Comparison of ENCODE assay signal across 8 mouse cellular contexts in the genomic region with DNA sequence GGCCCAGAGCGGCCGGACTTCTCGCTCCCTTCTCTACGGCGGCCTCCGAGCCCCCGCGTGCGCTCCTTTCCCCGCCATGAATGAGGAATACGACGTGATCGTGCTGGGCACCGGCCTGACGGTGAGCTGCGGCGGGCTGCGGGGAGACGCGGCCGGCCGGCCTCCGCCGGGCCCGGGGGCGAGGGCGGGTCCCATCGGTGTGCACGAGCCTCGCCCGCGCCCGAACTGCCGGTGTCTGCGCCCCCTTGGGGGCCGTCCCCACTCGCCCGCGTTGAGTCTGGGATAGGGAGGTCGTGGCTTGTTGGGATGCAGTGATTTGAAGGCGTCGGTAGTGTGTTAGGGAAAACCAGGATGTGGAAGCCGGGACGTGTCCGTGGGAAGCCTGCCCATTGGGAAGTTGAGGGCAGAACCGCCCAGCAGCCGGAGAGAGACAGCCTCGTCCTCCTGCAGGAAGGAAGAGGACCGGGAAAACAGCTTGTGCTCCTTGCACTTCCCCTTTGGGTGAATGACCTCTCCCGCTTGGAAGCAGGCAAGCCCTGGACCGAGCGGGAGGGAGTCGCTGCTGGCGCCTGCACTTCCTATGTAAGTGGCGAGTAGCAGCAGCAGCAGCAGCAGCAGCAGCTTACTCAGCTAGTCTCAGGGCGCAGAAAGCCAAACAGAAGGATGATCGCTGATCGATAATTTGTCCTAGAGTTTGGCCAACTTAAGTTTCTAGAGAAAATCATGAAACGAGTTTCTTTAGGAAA. TPM values are rescaled to one million over a fixed set of nuclear protein-coding genes. Genes with fewer than 3 reads are reported as not detected.
DNase-seq lines count a peak whose midpoint lies in the region; ATAC-seq and TF ChIP-seq lines count a peak whose summit lies in the region.

No protein-coding gene starts in this region.

- peak overlapping the region; percentile 99 for H3K27ac ChIP-seq in bone marrow macrophage, adult 2 months (ENCODE audit: insufficient read depth, low read depth, low read length)
- H3K27ac ChIP-seq in heart, embryonic 12.5 days (ENCODE audit: poor library complexity, severe bottlenecking), result peak overlapping the region; percentile 100
- H3K27ac ChIP-seq in kidney, embryonic 16.5 days (ENCODE audit: low read length), result peak overlapping the region; percentile 99
- H3K27ac ChIP-seq in liver, embryonic 11.5 days (ENCODE audit: low read depth, low read length), result peak overlapping the region; percentile 99
- peak overlapping the region; percentile 100 for H3K27ac ChIP-seq in stomach, embryonic 16.5 days (ENCODE audit: low read length)

- DNase-seq in liver, embryonic 11.5 days (ENCODE audit: low spot score), result peak; percentile 72

- TF ChIP-seq CTCF in bone marrow macrophage, adult 2 months (IDR thresholded peaks at IDR 0.05; ENCODE audit: low read depth, low read length), result no peak

- peak overlapping the region; percentile 73 for H3K4me2 ChIP-seq in heart, embryonic 12.5 days
- peak overlapping the region; percentile 73 for H3K4me2 ChIP-seq in kidney, embryonic 16.5 days (replicated peaks; ENCODE audit: low read depth, low read length)
- H3K4me2 ChIP-seq in liver, embryonic 11.5 days, result peak overlapping the region; percentile 82
- peak overlapping the region; percentile 87 for H3K4me2 ChIP-seq in stomach, embryonic 16.5 days (ENCODE audit: low read depth, low read length)

- WGBS in heart, embryonic 12.5 days, result under 1% methylated on average over 59 of the region's 59 CpGs
- WGBS in kidney, embryonic 16.5 days, result under 1% methylated on average over 58 of the region's 59 CpGs
- under 1% methylated on average over 59 of the region's 59 CpGs for WGBS in liver, embryonic 11.5 days
- under 1% methylated on average over 59 of the region's 59 CpGs for WGBS in stomach, embryonic 16.5 days

- peak overlapping the region; percentile 98 for H3K9ac ChIP-seq in heart, embryonic 12.5 days
- H3K9ac ChIP-seq in kidney, embryonic 16.5 days (replicated peaks; ENCODE audit: low read length), result peak overlapping the region; percentile 98
- H3K9ac ChIP-seq in liver, embryonic 11.5 days (ENCODE audit: low read depth, low read length), result peak overlapping the region; percentile 96
- H3K9ac ChIP-seq in stomach, embryonic 16.5 days (ENCODE audit: low read length), result peak overlapping the region; percentile 99

- peaks cover 11% of the 10 kb centered on the region for H3K36me3 ChIP-seq in erythroblast, embryonic 14.5 days (ENCODE audit: control insufficient read depth)
- no peaks in the 10 kb centered on the region for H3K36me3 ChIP-seq in heart, embryonic 12.5 days
- H3K36me3 ChIP-seq in kidney, embryonic 16.5 days (ENCODE audit: insufficient read depth, low read length), result no peaks in the 10 kb centered on the region
- H3K36me3 ChIP-seq in liver, embryonic 11.5 days (ENCODE audit: control insufficient read depth, insufficient read depth, low read length), result no peaks in the 10 kb centered on the region
- no peaks in the 10 kb centered on the region for H3K36me3 ChIP-seq in stomach, embryonic 16.5 days (ENCODE audit: control insufficient read depth, insufficient read depth, low read length)

- H3K27me3 ChIP-seq in erythroblast, embryonic 14.5 days (ENCODE audit: control insufficient read depth), result no peaks in the 10 kb centered on the region
- no peaks in the 10 kb centered on the region for H3K27me3 ChIP-seq in heart, embryonic 12.5 days (replicated peaks)
- H3K27me3 ChIP-seq in kidney, embryonic 16.5 days (ENCODE audit: insufficient read depth, low read length), result no peaks in the 10 kb centered on the region
- no peaks in the 10 kb centered on the region for H3K27me3 ChIP-seq in liver, embryonic 11.5 days (replicated peaks; ENCODE audit: control insufficient read depth, insufficient read depth, low read length)
- no peaks in the 10 kb centered on the region for H3K27me3 ChIP-seq in stomach, embryonic 16.5 days (ENCODE audit: control insufficient read depth, insufficient read depth, low read length)

- ATAC-seq in CD4-positive, CD25-positive, alpha-beta regulatory T cell, adult 4 months, result peak; percentile 19
- peak; percentile 79 for ATAC-seq in heart, embryonic 12.5 days (ENCODE audit: insufficient number of reproducible peaks, low FRiP score)
- peak; percentile 79 for ATAC-seq in kidney, embryonic 16.5 days (ENCODE audit: low FRiP score, low TSS enrichment)
- ATAC-seq in liver, embryonic 11.5 days (replicated peaks; ENCODE audit: low FRiP score), result peak; percentile 64
- peak; percentile 32; the same call in 1 of the 2 replicates for ATAC-seq in monocyte, adult 5-6 weeks (replicated peaks; ENCODE audit: insufficient number of reproducible peaks, low FRiP score, low TSS enrichment, poor library complexity, severe bottlenecking)
- ATAC-seq in stomach, embryonic 16.5 days (ENCODE audit: insufficient read depth, low FRiP score), result peak; percentile 56; the same call in 1 of the 2 replicates

- peak; percentile 27; the same call in 1 of the 2 replicates for TF ChIP-seq POLR2A in bone marrow macrophage, adult 2 months (IDR thresholded peaks at IDR 0.05; ENCODE audit: borderline replicate concordance, low read depth, low read length)

- no peaks in the 10 kb centered on the region for H3K9me3 ChIP-seq in erythroblast, embryonic 14.5 days (ENCODE audit: control insufficient read depth, low read length)
- H3K9me3 ChIP-seq in heart, embryonic 12.5 days (replicated peaks), result no peaks in the 10 kb centered on the region
- no peaks in the 10 kb centered on the region for H3K9me3 ChIP-seq in kidney, embryonic 16.5 days (ENCODE audit: low read length)
- H3K9me3 ChIP-seq in liver, embryonic 11.5 days (ENCODE audit: control insufficient read depth, low read length), result no peaks in the 10 kb centered on the region
- no peaks in the 10 kb centered on the region for H3K9me3 ChIP-seq in stomach, embryonic 16.5 days (replicated peaks; ENCODE audit: control insufficient read depth, low read length)

- H3K4me1 ChIP-seq in bone marrow macrophage, adult 2 months (ENCODE audit: control insufficient read depth, insufficient read depth, low read length), result peaks cover 15% of the 10 kb centered on the region
- peaks cover 35% of the 10 kb centered on the region for H3K4me1 ChIP-seq in erythroblast, embryonic 14.5 days (ENCODE audit: control insufficient read depth)
- H3K4me1 ChIP-seq in heart, embryonic 12.5 days (replicated peaks), result peaks cover 19% of the 10 kb centered on the region
- peaks cover 25% of the 10 kb centered on the region for H3K4me1 ChIP-seq in kidney, embryonic 16.5 days (ENCODE audit: insufficient read depth, low read length)
- H3K4me1 ChIP-seq in liver, embryonic 11.5 days (replicated peaks; ENCODE audit: control insufficient read depth, insufficient read depth, low read length), result peaks cover 20% of the 10 kb centered on the region
- peaks cover 25% of the 10 kb centered on the region for H3K4me1 ChIP-seq in stomach, embryonic 16.5 days (ENCODE audit: control insufficient read depth, insufficient read depth, low read length)

- peak overlapping the region; percentile 99 for H3K4me3 ChIP-seq in bone marrow macrophage, adult 2 months (ENCODE audit: insufficient read depth, low read length)
- H3K4me3 ChIP-seq in erythroblast, embryonic 14.5 days (replicated peaks), result peak overlapping the region; percentile 89
- H3K4me3 ChIP-seq in heart, embryonic 12.5 days, result peak overlapping the region; percentile 96
- H3K4me3 ChIP-seq in kidney, embryonic 16.5 days (ENCODE audit: low read length), result peak overlapping the region; percentile 98
- peak overlapping the region; percentile 85 for H3K4me3 ChIP-seq in liver, embryonic 11.5 days (ENCODE audit: low read depth, low read length)
- peak overlapping the region; percentile 77 for H3K4me3 ChIP-seq in stomach, embryonic 16.5 days (replicated peaks; ENCODE audit: low read length)

RNA-seq across cellular contexts. Expression of a gene that starts 0.5 kb away (rescaled TPM):
- 100 to 1,000 TPM; 666 to 730 TPM for polyA plus RNA-seq in CD4-positive, CD25-positive, alpha-beta regulatory T cell, adult 4 months (2017; shearing (Covaris generic))
- polyA plus RNA-seq in bone marrow macrophage, adult 2 months (2012; ENCODE audit: insufficient read depth, insufficient read length, missing spikeins), result 1,054 and 1,106 TPM in 2 replicates
- 6.2 and 7.3 TPM in 2 replicates for polyA plus RNA-seq in erythroblast, embryonic 14.5 days (2012)
- polyA plus RNA-seq in heart, embryonic 12.5 days (2016; fragmentation: Nextera tagmentation; extraction: Ambion mirVana), result 333 and 345 TPM in 2 replicates
- polyA plus RNA-seq in kidney, embryonic 16.5 days (2015; fragmentation: Nextera tagmentation; extraction: Ambion mirVana), result 435 and 448 TPM in 2 replicates
- polyA plus RNA-seq in liver, embryonic 11.5 days (2014; fragmentation: Nextera tagmentation; extraction: Ambion mirVana), result 354 and 364 TPM in 2 replicates
- 468 to 620 TPM (median 514 TPM) in 3 replicates for total RNA-seq in monocyte, adult 5-6 weeks (2017)
- polyA plus RNA-seq in stomach, embryonic 16.5 days (2015; fragmentation: Nextera tagmentation; extraction: Ambion mirVana), result 399 and 432 TPM in 2 replicates

Comparison
In these comparisons a context has a peak if more than half of its experiments do, and no peak if none do; other contexts are left out.
1. Peak in every context shown above with its lines: DNase-seq, ATAC-seq, H3K4me3 ChIP-seq and H3K27ac ChIP-seq.
2. ATAC-seq: peak in every context shown above with its lines; median percentile 79 in heart, embryonic 12.5 days; 79 in kidney, embryonic 16.5 days; 64 in liver, embryonic 11.5 days; 56 in stomach, embryonic 16.5 days; 32 in monocyte, adult 5-6 weeks; 19 in CD4-positive, CD25-positive, alpha-beta regulatory T cell, adult 4 months.
3. RNA of a gene that starts 0.5 kb away (polyA plus RNA-seq): 1,054 to 1,106 TPM in bone marrow macrophage, adult 2 months, 666 to 730 TPM in CD4-positive, CD25-positive, alpha-beta regulatory T cell, adult 4 months, 435 to 448 TPM in kidney, embryonic 16.5 days, 399 to 432 TPM in stomach, embryonic 16.5 days, 354 to 364 TPM in liver, embryonic 11.5 days and 333 to 345 TPM in heart, embryonic 12.5 days; 6.2 to 7.3 TPM in erythroblast, embryonic 14.5 days; every median in the first group is over 10 times any median in the second.